Mouse (Mus musculus) embryonic facial prominence, embryonic 11.5 days (tissue): ENCODE results near the gene Tnfaip8l2. TPM values are rescaled to one million over a fixed set of nuclear protein-coding genes. Genes with fewer than 3 reads are reported as not detected.
"Not testable (repeated sequence)": the region's sequence is repeated elsewhere in the genome, so short reads cannot be mapped to it uniquely, and the experiment has no call there.

ENCODE experiments used
- ATAC-seq: fragments of 200-750 bp; cut with Nextera tagmentation; replicated peaks from 2 replicates; pipeline ENCODE4 v1.8.0; 2017; ENCODE audit warnings: low read depth; ENCODE audit not compliant: insufficient number of reproducible peaks, low FRiP score, low TSS enrichment
- DNase-seq: peaks from one replicate; pipeline ENCODE4 v3.0.0-alpha.2; 2015; ENCODE audit warnings: low spot score
- H3K27ac ChIP-seq: fragments of 300-500 bp; sonication (generic); replicated peaks from 2 replicates; pipeline ENCODE4 v1.5.1; 2014; ENCODE audit warnings: mild to moderate bottlenecking, low read depth, low read length, control low read depth
- H3K27me3 ChIP-seq: fragments of 300-500 bp; sonication (generic); 2 replicates; pipeline ENCODE4 v1.6.1; 2014; ENCODE audit warnings: mild to moderate bottlenecking, low read length, moderate library complexity, mixed read lengths; ENCODE audit not compliant: control insufficient read depth, insufficient read depth
- H3K36me3 ChIP-seq: fragments of 300-500 bp; sonication (generic); replicated peaks from 2 replicates; pipeline ENCODE4 v1.6.1; 2014; ENCODE audit warnings: low read depth, mild to moderate bottlenecking, low read length, moderate library complexity, mixed read lengths; ENCODE audit not compliant: control insufficient read depth, insufficient read depth
- H3K4me1 ChIP-seq: fragments of 300-500 bp; sonication (generic); 2 replicates; pipeline ENCODE4 v1.6.1; 2014; ENCODE audit warnings: low read length, mixed read lengths; ENCODE audit not compliant: control insufficient read depth, insufficient read depth
- H3K4me2 ChIP-seq: fragments of 300-500 bp; sonication (generic); 2 replicates; pipeline ENCODE4 v1.6.1; 2014; ENCODE audit warnings: low read depth, mild to moderate bottlenecking, control low read depth, low read length, moderate library complexity
- H3K4me3 ChIP-seq: fragments of 300-500 bp; sonication (generic); 2 replicates; pipeline ENCODE4 v1.5.1; 2014; ENCODE audit warnings: low read depth, low read length, control low read depth
- H3K9ac ChIP-seq: fragments of 300-500 bp; sonication (generic); replicated peaks from 2 replicates; pipeline ENCODE4 v1.6.1; 2014; ENCODE audit warnings: mild to moderate bottlenecking, control low read depth, low read length
- H3K9me3 ChIP-seq: fragments of 300-500 bp; sonication (generic); replicated peaks from 2 replicates; pipeline ENCODE4 v1.6.1; 2016; ENCODE audit warnings: mild to moderate bottlenecking, low read length, inconsistent platforms, mixed read lengths; ENCODE audit not compliant: control insufficient read depth
- WGBS: fragments of 180-500 bp; shearing (Covaris S2); extraction: QIAGEN DNeasy Blood & Tissue Kit; methylation state at CpG from one replicate; pipeline ENCODE4 v1.1.7; 2014; 5-methylcytosine and 5-hydroxymethylcytosine counted together
- polyA plus RNA-seq: library from polyadenylated mRNA; unstranded; fragments of >200 nt; fragmentation: Nextera tagmentation; extraction: Ambion mirVana; gene quantifications from 2 replicates; pipeline ENCODE4 v1.2.1, GENCODE M21; 2014

Gene Tnfaip8l2
- polyA plus RNA-seq, 1 experiment from 2014 or later: 2.0 TPM

DNA sequence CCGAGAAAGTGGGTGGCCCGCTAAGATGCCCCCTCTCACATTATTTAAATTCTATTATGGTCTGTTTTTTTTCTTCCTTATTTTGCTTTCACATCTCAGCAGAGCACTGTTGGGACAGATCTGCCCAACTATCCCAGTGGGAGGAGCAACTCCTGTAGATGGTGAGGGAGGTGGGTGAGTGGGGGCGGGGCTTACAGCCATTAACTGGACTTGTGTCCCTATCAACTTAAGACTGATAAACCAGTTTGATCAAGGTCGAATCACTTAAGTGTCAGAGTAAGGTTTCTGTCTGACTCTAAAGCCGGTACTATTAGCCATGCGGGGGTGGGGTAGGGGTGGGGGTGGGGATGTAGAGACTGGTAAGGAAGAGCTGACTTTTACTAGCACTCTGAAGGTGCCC is 7.1 kb downstream of the Tnfaip8l2 start:
- Histone ChIP-seq H3K27ac (no peak overlapping the region), H3K4me1 (peaks cover 3% of the 10 kb centered on the region; the same call in 1 of the 2 replicates), H3K4me3 (peak overlapping the region; percentile 17), H3K27me3 (no peaks in the 10 kb centered on the region), H3K36me3 (no peaks in the 10 kb centered on the region), H3K4me2 (peak overlapping the region; percentile 39), H3K9ac (0 out of 2 replicates have a peak overlapping the region, but pooled peaks have one; percentile 9), H3K9me3 (no peaks in the 10 kb centered on the region)
- WGBS: 38% methylated on average over 6 of the region's 6 CpGs
- ATAC-seq (no peak), DNase-seq (no peak)

DNA sequence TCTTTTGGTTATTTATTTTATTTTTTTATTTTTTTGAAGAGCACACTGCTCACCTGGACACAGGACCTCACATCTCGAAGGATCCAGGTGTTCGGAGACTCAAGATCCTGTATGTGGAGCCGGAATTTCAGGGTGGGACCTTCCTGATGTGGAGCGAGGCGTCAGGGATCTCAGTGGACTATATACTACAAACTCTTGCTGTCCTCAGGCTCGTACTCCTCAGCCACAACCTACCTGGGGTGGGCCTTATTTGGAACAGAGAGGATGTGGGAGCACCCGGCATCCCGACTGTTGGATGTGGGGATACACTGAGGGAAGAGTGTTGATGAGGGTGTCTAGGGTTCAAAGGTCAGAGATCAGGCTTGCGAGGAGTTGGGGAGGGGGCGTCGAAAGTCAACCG is 8.0 kb downstream of the Tnfaip8l2 start:
- H3K27ac ChIP-seq, H3K4me2 ChIP-seq, DNase-seq, H3K27me3 ChIP-seq, H3K36me3 ChIP-seq, H3K9me3 ChIP-seq, H3K4me3 ChIP-seq, H3K4me1 ChIP-seq, H3K9ac ChIP-seq: not testable (repeated sequence)
- WGBS: no CpG with 5 or more reads among the region's 12 CpGs
- peak; percentile 26 for ATAC-seq

DNA sequence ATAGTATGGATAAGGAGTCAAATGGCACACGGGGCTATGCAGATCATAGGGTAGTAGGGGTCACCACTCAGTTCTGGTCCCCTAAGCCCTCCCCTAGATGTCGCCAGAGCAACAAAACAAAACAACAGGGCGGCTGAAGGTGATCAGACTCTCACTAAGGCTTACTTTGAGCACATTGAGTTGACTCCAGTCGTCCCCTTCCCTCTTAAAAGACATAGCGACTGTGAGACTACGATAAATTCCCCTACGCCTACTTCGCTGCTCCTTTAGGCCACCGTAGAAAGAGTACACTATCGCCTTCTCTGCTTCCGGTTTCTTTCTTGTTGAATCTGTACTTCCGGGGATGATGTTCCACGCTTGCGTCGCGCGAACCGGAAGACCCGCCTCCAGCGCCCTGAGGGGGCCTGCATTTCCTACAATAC is 8.5 kb downstream of the Tnfaip8l2 start, which contains the start of the genes Scnm1 and Lysmd1:
Gene Scnm1, minus strand, starts transcription at position 332 of the 422 bp plus-strand sequence.
Gene Lysmd1, plus strand, starts transcription at position 409 of the 422 bp plus-strand sequence.
- Histone ChIP-seq H3K4me1 (peaks cover 3% of the 10 kb centered on the region; the same call in 1 of the 2 replicates), H3K4me3 (peak within 1 kb of the TSS; percentile 46), H3K27me3 (no peaks in the 10 kb centered on the region), H3K4me2 (peak within 1 kb of the TSS; percentile 83), H3K9ac (peak within 1 kb of the TSS; percentile 79), H3K27ac (no peak within 1 kb of the TSS; the same call in 1 of the 2 replicates), H3K9me3 (no peaks in the 10 kb centered on the region), H3K36me3 (no peaks in the 10 kb centered on the region)
- ATAC-seq (peak; percentile 90), DNase-seq (peak; percentile 96)
- under 1% methylated on average over 20 of the region's 20 CpGs for WGBS

- 59% methylated on average over 11 of the region's 11 CpGs for WGBS
These were observed 9.0 kb downstream of the Tnfaip8l2 start for GRCm38 (mm10) chr3:95133176-95133575.

GRCm38 (mm10) chr3:95132389-95132788 is 9.8 kb downstream of the Tnfaip8l2 start:
- H3K4me2 ChIP-seq, DNase-seq, H3K27ac ChIP-seq, H3K4me1 ChIP-seq, H3K36me3 ChIP-seq, H3K9me3 ChIP-seq, ATAC-seq, H3K27me3 ChIP-seq, H3K9ac ChIP-seq, H3K4me3 ChIP-seq: not testable (repeated sequence)
- WGBS: 85% methylated on average over 2 of the region's 2 CpGs

More at GRCm38 (mm10) chr3:95133176-95133575, 9.0 kb downstream of the Tnfaip8l2 start:
- Histone ChIP-seq H3K9me3 (no peaks in the 10 kb centered on the region), H3K4me1 (peaks cover 3% of the 10 kb centered on the region; the same call in 1 of the 2 replicates), H3K4me3 (peak overlapping the region; percentile 46), H3K36me3 (no peaks in the 10 kb centered on the region), H3K9ac (peak overlapping the region; percentile 79), H3K4me2 (peak overlapping the region; percentile 83), H3K27ac (no peak overlapping the region; the same call in 1 of the 2 replicates), H3K27me3 (no peaks in the 10 kb centered on the region)
- DNase-seq (no peak), ATAC-seq (no peak)

- Histone ChIP-seq H3K4me3 (no peak overlapping the region), H3K9ac (no peak overlapping the region), H3K27me3 (no peaks in the 10 kb centered on the region), H3K4me2 (no peak overlapping the region), H3K4me1 (peaks cover 2% of the 10 kb centered on the region; the same call in 1 of the 2 replicates), H3K36me3 (no peaks in the 10 kb centered on the region), H3K9me3 (no peaks in the 10 kb centered on the region), H3K27ac (no peak overlapping the region)
- DNase-seq (no peak), ATAC-seq (no peak)
- WGBS: 90% methylated on average over 5 of the region's 5 CpGs
These were observed 12.1 kb downstream of the Tnfaip8l2 start for GRCm38 (mm10) chr3:95130081-95130480.

GRCm38 (mm10) chr3:95129226-95129651 is 12.9 kb downstream of the Tnfaip8l2 start:
- ATAC-seq: no peak
- no peaks in the 10 kb centered on the region for H3K4me1 ChIP-seq
- no peaks in the 10 kb centered on the region for H3K9me3 ChIP-seq
- H3K4me3 ChIP-seq: no peak overlapping the region
- H3K27me3 ChIP-seq: no peaks in the 10 kb centered on the region
- H3K36me3 ChIP-seq: no peaks in the 10 kb centered on the region
- DNase-seq: no peak
- WGBS: 63% methylated on average over 6 of the region's 6 CpGs
- H3K4me2 ChIP-seq: no peak overlapping the region
- no peak overlapping the region for H3K9ac ChIP-seq
- no peak overlapping the region for H3K27ac ChIP-seq

GRCm38 (mm10) chr3:95124972-95125371 is 17.2 kb downstream of the Tnfaip8l2 start:
- no peak for ATAC-seq
- H3K4me1 ChIP-seq: no peaks in the 10 kb centered on the region
- DNase-seq: no peak
- no peaks in the 10 kb centered on the region for H3K9me3 ChIP-seq
- H3K27ac ChIP-seq: no peak overlapping the region
- 59% methylated on average over 5 of the region's 5 CpGs for WGBS
- H3K27me3 ChIP-seq: no peaks in the 10 kb centered on the region
- no peak overlapping the region; the same call in 1 of the 2 replicates for H3K9ac ChIP-seq
- no peak overlapping the region for H3K4me2 ChIP-seq
- no peak overlapping the region for H3K4me3 ChIP-seq
- no peaks in the 10 kb centered on the region; the same call in none of the 2 replicates for H3K36me3 ChIP-seq
